Mouse (Mus musculus): ENCODE results near the gene Pappa.

The Pappa gene

DNA sequence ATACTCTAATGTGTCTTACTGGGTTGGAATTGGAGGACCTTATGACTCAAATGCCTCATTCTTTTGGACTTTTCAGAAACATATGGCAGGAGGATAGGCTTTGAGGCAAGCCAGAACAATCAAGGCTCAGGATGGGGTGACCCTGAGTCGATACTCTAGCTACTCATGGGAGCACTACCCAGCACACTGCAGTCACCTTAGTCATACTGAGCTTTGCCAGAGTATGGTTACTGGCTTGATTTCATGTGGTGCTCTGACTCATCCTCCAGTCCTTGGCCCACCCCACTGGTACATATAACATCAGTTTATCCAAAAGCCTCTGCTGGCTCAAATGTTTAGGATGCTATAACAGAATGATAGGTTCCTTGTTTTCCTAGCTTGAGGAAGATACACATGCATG, 130.1 kb downstream of the Pappa start:
- CTCF ChIA-PET: interaction anchor here in 1 of 4 experiments (0.6 kb wide), 1 partner anchor 23 kb away, joined by 3 read pairs; no protein-coding TSS in a partner anchor
- POLR2A ChIA-PET: no interaction called here

DNA sequence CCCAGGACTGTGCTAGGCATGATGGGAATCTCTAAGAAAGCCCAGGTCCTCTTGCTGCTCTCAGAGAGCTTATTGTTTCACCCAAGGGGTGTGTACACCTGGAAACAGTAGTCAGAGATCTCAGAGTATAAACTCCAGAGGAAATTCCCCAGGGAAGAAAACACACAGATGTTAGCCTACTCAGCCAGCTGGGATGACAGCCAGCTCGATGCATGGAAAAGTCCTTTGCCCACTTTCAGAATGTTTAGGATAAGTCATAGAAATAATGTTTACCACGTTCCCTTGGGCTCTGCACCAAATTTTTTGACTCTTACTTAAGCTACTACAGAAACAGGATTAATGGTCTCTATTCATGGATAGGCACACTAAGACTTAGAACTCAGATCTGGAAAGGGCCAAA, 143.1 kb downstream of the Pappa start:
- CTCF ChIA-PET: no interaction called here
- POLR2A ChIA-PET: no interaction called here

DNA sequence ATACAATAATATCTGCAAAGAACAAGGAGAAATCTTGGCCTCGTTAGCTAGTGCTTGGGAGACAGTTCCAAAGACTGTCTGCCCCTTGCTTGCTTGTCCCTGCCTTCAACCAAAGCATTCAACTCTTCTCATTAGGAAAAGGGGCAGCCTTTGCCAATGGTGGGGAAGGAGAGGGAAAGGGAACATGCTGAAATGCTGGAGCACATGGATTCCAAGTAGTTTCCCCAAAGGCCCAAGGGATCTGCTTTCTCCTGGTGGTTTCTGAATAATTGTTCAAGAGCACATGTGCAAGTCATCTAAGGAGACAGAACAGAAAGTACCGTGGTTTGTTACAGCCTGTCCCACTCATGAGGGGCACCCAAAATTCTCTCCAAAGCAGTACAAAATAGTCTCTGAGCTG, 146.0 kb downstream of the Pappa start:
- POLR2A ChIA-PET: no interaction called here
- CTCF ChIA-PET: no interaction called here

DNA sequence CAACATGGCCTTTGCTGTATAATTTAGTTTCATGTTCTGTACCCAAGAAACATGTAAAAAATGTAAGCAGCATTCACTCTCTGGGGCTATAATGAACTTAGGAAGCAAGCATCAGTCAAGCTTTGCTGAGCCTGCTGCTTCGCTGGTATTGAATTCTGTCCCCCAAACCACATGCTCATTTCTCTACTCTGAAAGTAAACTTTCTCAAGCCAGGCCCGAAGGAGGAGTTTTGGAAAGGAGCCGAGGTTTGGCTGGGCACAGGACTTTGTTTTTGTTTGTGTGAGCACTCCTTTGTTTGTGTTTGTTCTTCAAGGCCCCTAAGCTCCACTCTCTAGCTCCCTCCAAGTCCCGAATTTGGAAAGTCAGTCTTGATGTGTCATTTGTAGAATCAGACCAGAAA, 148.3 kb downstream of the Pappa start:
- CTCF ChIA-PET: no interaction called here
- POLR2A ChIA-PET: no interaction called here

DNA sequence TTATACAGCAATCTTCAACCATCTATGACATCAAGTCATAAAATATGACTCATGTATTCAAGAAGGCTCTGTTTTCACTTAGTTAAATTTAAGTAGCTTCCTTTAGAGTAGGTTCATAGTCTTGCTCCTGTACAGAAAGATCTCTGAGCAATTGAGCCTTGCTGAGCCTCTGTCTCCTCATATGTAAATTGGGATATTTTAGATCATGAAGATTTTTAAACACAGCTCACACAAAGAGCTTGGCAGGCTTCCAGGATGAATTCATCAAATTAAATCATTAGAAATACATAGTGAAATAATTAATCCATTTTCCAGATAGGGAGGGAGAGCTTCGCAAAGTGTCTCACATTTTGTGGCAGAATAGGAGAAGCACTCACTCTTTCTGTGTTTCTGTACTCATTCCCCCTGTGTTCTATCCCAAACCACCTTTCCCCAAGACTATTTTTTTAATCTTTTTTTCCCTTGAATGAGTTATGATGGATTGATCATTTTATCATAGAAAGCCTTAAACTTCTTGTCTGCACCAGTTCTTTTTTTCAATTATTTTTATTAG, 149.4 kb downstream of the Pappa start:
- ChIA-PET POLR2A (no interaction called here), CTCF (no interaction called here)

DNA sequence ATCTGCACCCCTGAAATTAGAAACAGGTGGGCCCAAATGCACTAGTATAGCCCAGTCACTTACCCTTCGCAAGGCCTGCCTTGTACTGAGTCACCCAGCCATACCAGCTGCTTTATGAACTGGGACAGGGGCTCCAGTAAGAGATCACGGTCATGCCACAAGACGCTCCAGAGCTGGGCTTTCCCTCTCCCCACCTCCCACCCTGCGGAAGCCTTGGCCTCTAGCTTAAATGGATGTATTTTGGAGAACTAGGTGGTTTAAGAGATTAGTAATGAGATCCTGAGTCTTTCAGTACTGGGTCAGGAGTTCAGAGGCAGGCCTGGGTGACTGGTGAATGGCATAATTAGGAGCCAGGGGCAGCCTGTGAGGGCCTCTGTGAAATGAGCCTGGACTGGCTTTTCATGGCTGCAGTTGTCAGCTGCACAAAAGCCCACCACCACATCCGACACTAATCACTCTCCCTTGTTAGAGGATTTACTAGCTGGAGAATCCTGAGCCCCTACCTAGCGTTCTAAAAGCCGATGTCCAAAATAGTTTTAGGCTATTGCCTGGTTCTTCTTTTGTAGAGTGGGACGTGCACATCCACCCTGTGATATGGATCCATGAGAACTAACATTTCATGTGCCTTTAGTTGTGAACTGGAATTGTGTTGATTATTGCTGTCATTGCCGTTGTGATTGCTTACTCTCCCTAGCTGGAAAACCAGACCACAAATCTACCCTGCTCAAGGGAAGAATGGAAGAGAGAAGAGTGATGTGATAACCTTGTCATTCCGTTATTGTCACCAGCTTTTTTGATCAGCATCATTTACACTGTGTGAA, 154.7 kb downstream of the Pappa start:
- ChIA-PET POLR2A (no interaction called here), CTCF (interaction anchor here in 1 of 4 experiments (0.6 kb wide), 1 partner anchor 141 kb away, joined by 4 read pairs; no protein-coding TSS in a partner anchor)

DNA sequence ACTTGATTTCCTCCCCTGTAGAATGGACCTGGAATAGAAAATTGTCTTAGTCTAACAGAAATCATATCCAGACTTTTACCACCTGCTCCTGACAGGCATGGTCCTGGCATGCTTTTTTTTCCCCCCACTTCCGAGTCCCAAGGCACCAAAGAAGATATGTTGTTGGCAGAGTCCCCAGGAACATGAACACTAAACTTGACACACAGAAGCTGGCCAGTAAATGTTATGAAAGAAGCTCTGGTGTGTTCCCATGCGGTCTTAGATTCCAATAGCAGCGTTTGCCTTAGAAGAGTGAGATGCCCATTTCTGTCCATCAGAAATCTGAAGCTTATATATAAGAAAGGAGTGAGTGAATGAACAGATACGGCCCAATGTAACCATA, 155.3 kb downstream of the Pappa start:
- POLR2A ChIA-PET: no interaction called here
- CTCF ChIA-PET: interaction anchor here in 1 of 4 experiments (0.6 kb wide), 1 partner anchor 140 kb away, joined by 4 read pairs; no protein-coding TSS in a partner anchor

DNA sequence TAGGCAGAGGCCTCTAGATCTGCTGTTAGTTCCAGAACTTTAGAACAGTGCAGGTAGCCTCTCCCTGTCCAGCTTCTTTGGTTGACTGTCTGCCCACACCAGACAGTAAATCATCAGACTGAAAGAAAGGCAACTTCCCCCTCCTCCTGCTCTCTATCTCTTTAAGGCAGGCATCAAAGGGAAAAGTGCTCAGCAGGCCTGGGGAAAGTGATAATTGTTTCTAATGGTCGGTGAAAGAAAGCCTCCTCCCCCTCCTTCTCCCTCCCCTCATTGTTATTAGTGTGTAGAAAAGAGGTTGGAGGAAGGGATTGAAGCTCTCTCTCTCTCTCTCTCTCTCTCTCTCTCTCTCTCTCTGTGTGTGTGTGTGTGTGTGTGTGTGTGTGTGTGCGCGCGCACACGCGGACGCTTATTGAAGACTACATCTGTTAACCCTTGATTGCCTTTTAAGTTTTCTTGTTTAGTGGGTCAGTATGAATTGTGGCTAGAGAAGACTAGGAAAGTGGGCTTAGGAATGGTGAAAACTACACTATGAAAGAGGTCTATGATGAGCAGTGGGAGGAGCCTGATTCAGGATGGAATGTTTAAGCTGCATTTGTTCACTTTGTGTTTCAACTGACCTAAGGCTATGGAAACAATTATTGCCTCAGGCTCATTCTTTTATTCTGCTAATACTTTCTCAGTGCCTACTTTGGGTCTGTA, 156.2 kb downstream of the Pappa start:
- ChIA-PET POLR2A (interaction anchor here in 1 of 4 experiments (1.1 kb wide), 1 partner anchor 27 kb away, joined by 3 read pairs; no protein-coding TSS in a partner anchor), CTCF (no interaction called here)

DNA sequence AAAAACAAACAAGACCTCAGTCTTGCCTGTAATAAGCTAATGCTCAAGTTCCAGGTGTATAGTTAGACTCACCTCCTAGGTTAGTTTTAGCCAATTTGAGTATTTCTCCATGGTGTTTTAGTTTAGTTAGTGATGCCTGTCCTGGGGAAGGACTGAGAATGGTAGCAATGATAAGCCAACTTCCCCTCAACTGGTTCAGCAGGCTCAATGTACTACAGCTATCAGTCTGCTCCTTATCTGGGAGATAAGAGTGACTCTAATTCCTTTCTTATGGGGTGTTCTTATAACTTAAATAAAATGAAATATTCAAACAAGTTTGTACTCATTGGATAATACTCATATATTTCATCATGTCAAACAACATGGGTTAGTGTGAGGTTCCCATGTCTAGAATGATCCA, 156.9 kb downstream of the Pappa start:
- ChIA-PET CTCF (no interaction called here), POLR2A (interaction anchor here in 1 of 4 experiments (1.1 kb wide), 1 partner anchor 28 kb away, joined by 3 read pairs; no protein-coding TSS in a partner anchor)

DNA sequence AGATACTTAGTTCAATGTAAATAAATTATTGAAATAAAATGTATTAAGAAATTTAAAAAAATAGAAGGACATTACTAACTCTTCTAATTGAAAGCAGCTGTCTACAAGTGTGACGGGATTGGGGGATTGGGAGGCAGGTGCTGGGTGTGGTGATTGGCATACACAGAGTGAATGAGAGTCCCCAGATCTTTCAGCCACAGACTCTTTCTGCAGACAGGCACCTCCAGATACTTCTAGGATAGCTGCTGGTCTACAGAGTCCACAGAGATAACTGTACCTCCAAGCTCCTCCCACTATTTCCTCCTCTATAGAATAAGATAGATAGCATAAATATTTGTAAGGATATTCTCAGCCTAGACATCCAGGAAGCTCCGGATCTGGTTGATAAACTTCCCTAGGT, 159.6 kb downstream of the Pappa start:
- POLR2A ChIA-PET: no interaction called here
- CTCF ChIA-PET: no interaction called here

DNA sequence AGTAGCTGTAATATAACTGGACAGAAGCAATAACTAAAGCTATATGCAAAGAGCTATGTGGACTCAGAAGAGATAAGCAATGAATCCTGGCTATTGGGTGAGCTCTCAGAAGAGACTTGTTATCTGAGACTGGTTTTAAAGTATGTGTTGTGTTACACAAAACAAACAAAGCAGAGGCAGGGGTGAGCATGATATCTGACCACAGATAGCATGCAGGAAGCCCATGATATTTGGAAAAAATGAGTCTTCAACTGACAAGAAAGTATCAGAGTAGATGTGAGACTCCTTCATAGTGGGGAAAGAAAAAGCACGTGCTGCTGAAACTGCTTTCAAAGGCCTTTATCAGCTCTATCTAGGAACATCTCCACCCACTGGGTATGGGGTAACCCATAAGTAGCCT, 161.2 kb downstream of the Pappa start:
- POLR2A ChIA-PET: interaction anchor here in 1 of 4 experiments (1.5 kb wide), 1 partner anchor 100 kb away, joined by 3 read pairs; no protein-coding TSS in a partner anchor
- CTCF ChIA-PET: interaction anchor here in 1 of 4 experiments (0.6 kb wide), 1 partner anchor 261 kb away, joined by 6 read pairs; no protein-coding TSS in a partner anchor

DNA sequence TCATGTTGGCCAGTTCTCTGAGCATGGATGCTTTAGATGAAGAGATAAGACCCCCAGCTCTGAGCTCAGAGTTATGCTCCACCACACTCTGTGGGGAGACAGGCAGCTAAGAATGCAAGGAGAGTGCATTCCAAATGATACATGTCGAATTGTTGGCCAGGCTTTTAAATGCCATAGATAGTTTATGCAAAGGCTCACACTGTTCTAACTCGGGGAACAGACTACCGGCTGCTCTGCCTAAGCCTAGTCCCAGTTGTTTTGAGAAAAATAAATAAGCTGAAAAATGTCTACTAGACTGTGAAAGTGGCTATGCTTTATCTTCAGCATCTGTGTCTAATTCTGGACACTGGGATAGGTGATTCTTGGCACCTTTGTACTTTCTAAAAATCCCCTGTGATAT, 165.3 kb downstream of the Pappa start:
- ChIA-PET CTCF (no interaction called here), POLR2A (no interaction called here)

DNA sequence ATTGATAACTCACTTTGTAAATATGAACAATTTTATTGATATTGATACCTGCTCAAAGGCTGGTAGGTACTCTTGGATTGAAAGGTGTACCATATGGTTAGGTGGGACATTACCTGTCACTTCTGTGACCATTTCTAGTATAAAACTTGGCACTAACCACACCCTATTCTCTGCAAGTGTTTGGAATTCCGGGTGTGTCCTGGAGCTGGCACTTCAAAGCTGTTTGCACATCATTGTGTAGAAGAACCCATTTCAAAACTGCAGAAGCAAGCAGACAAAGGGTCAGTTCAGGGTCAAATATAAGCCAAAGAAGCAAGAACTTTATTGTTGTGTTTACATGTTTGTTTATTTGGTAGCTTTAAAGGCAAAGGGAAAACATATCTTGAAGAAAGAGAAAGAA, 171.8 kb downstream of the Pappa start:
- POLR2A ChIA-PET: interaction anchor here in 1 of 4 experiments (0.6 kb wide), 1 partner anchor 1907 kb away, joined by 4 read pairs; no protein-coding TSS in a partner anchor
- CTCF ChIA-PET: no interaction called here

DNA sequence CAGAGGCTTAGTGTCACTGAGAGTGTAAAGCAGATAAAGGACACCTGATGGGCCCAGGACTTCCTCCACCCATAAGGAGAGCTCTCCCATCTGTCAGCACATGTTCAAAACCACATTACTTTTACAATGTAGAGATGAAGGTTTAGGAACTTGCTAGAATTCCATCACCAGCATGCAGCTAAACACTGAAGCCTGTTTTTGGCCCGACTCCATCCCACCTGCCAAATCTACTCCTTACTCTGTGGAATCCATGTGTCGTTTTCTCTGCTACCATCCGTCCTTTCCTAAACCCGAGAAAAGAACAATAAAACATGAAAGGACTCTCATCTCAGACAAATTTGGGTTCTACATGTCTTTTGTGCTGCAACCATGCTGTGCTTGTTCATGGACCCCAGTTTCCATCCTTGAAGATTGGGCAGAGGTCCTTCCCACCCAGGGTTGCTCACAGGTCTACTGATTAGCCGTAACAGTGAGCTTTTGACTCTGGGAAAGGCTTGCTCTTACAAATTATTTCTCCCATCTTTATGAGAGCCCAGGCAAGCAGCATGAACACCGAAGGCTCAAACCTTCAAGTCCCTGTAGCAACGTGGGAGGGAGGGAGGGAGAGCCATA, 172.5 kb downstream of the Pappa start:
- CTCF ChIA-PET: no interaction called here
- POLR2A ChIA-PET: no interaction called here

DNA sequence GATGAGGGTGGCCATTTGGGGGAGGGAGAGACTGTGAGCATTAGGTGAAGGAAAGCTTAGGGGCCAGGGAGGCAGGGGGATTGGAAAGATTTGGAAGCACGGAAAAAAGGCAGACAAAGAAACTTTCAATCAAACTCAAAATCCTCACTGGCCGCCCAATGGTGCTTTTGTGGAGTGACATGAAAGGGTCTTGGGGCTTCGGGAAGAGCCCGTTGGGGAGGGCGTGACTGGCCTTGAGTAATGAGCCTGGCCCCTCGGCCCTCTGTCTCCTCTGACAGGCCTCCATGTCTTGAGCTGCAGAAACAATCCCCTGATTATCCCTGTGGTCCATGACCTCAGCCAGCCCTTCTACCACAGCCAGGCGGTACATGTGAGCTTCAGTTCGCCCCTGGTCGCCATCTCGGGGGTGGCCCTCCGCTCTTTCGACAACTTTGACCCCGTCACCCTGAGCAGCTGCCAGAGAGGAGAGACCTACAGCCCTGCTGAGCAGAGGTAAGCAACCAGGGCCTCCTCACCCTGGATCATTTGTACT, 173.1 kb downstream of the Pappa start:
- POLR2A ChIA-PET: no interaction called here

DNA sequence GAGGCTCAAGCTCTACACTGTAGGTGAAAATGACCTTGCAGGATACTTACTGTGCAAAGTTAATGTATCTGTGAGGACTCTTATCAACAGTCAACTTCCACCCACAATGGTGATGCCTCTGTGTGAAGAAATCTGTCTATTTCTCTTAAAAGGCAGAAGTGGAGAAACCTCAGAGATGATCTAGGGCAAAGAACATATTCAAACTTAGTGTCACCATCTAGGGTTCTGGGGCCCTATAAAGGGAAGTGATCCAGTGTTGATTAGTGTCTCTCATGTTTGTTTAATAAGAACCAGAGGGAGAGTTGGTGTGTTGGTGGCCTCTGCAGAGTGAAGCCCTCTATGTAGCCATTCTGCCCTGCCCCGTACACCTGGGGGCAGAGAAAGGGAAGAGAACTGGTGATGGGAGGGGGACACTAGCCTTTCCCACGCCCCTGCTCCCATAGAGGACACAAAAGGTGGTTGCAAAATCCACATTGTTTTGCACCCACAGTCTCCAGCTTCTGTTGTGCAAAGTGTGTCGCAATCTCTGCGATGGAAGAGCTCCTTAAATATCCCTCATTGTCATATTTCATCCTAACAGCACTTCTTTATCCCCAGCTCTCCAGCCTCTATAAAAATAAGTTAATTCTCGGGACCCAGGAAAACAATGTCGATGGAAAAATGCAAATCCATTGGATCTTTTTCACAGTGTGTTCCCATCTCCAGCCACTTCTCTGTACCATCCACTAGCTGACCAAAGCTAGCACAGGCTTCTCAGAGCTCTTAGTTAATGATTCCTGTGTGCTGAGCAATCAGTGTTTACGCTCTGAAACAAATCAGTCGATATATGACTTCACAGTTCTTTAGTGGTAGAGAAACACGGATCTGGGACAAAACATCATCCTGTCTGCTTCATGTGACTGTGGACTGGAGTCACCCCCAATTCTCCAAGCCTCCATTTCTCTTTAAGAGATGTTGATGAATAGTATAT, 174.5 kb downstream of the Pappa start:
- POLR2A ChIA-PET: no interaction called here
- CTCF ChIA-PET: no interaction called here

More for the DNA sequence above, 173.1 kb downstream of the Pappa start:
- CTCF ChIA-PET: no interaction called here

DNA sequence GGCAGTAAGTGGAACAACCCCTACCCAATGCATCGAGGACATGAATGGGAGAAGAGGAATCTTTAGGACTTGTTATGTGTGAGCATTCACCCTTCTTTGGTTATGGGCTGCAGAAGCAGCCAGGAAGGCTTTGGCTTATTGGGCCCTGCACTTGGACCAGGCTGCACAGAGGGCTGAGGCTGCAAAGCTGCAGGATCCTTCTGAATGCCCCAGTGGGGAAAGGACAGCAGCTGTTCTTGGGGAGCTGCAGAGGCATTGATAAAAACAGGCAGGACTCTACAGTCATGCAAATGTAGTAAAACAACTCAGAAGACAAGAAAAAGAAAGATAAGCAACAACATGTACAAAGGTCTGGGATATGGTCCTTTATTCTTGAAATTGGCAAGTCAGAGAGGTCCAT, 175.4 kb downstream of the Pappa start:
- CTCF ChIA-PET: interaction anchor here in 1 of 4 experiments (0.5 kb wide), 1 partner anchor 1390 kb away, joined by 3 read pairs; no protein-coding TSS in a partner anchor
- POLR2A ChIA-PET: no interaction called here

DNA sequence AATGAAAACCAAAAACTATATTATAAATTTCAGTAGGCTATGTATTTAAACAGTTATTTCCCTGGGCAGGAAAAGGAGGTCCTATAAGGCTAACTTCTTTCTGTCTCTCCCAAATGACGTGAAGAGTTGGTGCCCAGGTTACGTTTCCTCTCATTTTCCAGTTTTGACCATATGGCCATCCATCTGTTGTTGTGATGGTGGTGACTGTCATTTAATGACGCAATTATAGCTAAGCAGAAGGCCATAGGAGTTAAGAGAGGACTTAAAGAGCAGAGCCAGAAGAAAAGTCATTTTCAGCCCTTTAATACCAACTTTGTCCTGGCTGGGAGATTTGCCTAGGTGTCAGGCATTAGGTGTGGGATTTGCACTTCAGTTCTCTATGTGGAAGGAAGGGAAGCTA, 176.5 kb downstream of the Pappa start:
- ChIA-PET POLR2A (no interaction called here), CTCF (no interaction called here)

DNA sequence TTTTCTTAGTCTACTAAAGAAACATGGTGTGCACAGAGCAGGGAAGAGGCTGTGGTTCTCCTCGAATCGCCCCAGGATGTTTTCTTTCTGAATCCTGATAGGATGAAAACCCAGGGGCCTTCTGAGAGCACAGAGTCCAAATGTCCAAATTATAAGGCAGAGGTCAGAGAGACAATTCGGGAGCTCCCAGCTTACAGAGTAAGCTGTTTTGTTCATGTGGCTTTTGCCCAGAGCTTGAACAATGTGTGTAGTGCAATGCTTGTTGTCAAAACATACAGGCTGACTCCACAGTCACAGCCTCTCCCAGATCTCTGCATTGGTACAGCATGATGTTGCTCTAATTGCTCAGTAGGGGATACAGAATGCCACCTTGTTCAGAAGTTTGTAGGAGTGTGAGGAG, 178.7 kb downstream of the Pappa start:
- ChIA-PET POLR2A (interaction anchor here in 1 of 4 experiments (0.6 kb wide), 1 partner anchor 38 kb away, joined by 4 read pairs; no protein-coding TSS in a partner anchor), CTCF (no interaction called here)

All from embryonic stem cell, embryonic (primary cell).